Mouse (Mus musculus) heart, adult 8-10 months (tissue): ENCODE data around the gene Ssh3. TPM values are rescaled to one million over a fixed set of nuclear protein-coding genes. Genes with fewer than 3 reads are reported as not detected.
"Not testable (repeated sequence)": the region's sequence is repeated elsewhere in the genome, so short reads cannot be mapped to it uniquely, and the experiment has no call there.

ENCODE experiments used
- DNase-seq: peaks from one replicate; pipeline ENCODE4 v3.0.0; 2022; ENCODE audit warnings: low spot score
- total RNA-seq, 4 experiments: library from RNA; stranded (reverse); gene quantifications; 2 replicates each; pipeline ENCODE4 v1.2.4; 2022

The Ssh3 gene
- total RNA-seq, 4 experiments from 2014 or later, result 6.1 to 11.4 (median 8.1) TPM

DNA sequence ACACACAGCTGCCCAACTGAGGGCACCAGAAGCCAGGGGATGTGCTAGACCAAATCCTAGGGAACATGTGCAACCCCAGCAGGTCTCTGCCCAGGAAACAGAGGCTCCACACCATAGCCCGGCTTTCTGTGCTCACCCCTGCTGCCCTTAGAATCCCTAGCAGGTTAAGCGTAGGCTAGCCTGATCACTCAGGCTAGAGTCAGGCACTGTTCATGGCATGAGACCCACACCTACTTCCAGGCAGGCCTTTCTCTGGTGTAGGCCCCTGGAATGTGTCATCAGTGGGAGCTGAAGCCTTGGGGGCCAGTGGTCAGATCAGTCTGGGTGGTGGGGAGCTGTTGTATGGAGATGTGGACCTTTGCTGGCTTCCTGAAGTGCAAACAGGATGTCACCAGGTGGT lies 27.6 kb upstream of the Ssh3 start:
- no peak for DNase-seq

DNA sequence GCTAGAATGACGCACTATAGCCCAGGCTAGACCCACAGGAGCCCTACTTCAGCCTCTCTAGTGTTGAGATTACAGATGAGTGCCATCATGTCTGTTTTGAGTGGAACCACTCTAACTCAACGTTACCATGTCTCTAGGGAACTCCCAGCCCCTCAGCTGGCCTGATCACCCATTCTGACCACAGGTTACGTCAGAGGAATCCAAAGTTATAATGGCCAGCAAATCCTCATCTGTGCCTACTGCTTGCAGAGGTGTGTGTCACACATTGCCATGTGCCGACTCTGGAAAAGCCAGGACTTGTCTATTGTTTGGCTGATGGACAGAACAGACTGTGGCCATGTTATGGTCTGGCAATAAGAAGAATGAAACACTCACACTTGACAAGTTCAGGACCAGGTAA lies 26.4 kb upstream of the Ssh3 start:
- DNase-seq, result no peak

DNA sequence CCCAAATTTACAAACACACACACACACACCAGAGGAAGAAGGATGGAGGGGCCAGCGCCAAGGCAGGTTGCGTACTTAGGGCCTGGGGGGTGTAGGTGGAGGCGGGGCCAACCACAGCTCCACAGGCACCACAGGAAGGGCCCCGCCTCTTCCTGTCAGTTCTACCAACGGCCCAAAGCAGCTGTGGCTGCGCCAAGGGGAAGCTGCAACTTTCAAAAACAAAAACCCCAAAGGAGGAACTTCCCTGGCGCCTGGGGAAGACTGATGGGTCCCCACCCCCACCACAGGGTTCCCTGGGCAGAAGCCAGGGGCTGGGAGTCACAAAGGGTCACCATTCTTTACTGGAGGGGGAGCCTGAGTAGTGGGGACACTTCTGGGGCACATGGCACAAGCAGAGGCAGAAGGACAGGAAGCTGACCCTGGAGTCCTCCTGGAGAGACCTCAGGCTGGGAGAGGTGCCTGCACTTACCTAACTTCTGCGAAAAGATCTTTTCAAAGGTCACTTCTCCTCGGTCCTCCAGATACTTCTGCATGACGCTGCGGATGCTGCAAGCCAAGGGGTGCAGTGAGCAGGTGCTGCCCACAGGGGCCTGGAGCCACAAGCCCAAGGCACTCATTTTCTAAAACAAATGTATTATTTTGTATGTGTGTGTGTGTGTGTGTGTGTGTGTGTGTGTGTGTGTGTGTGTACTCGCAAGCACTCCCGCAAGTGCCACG lies 25.6 kb upstream of the Ssh3 start:
- DNase-seq, result peak; percentile 84

DNA sequence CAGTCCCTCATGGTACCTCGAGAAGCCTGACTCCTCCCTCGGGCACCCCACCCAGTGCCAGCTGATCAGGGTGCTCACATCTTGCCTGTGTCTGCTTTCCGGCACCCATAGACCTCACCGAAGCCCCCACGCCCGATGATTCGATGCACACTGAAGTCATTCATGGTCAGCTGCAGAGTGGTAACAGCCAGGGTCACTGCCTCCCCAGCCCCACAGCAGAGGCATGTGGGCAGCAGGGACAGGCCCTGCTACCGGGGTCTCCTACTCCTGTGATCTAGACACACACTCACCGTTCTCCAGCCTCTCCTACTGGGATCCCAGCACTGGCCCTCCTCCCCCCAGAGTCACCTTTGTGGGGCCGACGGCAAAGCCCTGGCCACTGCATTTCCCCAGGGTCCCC lies 22.2 kb upstream of the Ssh3 start:
- no peak for DNase-seq

DNA sequence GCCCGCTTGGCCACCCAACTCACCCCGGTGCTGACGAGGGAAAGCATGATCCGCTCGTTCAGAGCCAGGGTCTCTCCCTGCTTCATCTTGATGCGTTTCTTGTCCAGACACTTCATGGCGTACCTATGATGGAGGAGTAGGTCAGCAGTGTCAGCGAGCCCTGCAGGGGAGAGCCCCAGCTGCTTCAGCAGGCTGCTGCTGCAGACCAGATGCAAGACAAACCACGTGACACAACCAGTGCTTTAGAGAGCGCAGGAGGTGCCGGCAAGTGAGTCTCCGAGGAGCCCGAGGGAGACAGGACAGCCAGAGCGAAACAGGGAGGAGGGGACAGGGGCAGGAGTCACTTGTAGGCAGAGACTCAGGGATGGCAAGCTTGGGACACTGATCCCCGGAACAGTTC lies 21.8 kb upstream of the Ssh3 start:
- DNase-seq, result no peak

DNA sequence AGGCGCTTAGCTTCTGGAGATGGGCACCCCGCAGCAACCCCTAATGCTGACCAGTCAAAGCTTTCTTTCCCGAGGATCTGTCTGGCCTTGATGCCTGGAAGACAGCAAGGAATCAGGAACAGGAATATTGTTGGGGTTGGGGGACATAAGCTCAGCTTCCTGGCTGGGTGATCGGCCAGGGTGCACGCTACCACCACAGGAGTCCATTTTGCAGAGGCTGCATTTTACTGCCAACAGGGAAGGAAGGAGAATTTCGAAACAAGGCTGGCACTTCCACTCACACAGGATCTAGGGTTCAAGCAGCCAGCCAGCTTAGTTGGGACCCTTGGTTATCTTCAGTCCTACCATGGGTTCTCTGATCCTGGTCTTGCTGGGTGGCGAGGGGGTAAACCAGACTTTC lies 14.7 kb upstream of the Ssh3 start:
- DNase-seq, result no peak

DNA sequence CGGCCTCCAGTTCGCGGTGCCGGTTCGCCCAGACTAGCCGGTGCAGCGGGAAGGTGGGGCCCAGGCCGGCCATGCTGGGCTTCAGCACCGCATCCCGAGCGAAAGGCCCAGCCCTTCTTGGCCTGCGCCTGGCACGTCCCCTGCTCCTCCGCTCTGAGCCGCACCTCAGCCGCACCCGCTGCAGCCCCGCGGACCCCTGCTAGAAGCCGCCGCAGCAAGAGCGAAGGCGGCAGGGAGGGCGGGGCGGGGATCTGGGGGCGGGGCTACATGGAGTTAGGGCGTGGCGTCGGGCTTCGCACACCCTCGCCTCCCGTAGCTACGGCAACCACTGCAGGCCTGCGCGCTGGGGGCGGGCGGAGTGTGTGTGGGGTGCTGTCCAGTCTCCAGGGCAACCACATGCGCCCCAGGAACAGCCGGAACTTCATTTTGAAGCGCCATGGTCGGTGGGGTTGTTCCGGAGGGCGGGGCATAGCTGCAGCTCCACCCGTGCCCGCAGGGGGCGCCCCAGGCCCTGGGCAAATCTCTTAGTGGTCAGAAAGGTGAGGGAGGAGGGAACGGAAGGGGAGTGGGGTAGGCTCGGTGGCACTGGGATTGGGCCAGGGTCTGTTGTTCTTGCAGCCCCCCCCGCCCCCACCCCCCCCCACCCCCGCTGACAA lies 14.0 kb upstream of the Ssh3 start, which contains the start of gene Ankrd13d:
TSS of gene Ankrd13d (minus strand) at position 240 of the 656 bp plus-strand sequence.
- DNase-seq, result peak; percentile 74

DNA sequence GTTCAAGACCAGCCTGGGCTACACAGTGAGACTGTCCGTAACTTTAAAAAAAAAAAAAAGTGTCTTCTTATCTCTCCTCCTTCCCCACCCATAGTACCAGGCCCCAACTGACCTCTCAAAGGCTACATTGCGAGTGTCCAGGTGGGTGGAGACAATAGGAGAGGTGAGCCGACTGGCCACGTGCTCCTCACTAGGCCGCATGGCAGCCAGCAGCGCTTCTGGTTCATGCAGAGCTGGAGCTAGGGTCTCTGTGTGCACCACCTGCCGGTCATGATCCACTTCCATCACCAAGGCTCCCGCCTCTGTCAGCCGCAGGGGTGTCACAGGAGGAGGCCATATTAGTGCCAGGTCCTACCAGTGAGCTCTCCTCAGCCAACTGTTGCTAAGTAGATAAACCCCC lies 11.4 kb upstream of the Ssh3 start:
- no peak for DNase-seq

DNA sequence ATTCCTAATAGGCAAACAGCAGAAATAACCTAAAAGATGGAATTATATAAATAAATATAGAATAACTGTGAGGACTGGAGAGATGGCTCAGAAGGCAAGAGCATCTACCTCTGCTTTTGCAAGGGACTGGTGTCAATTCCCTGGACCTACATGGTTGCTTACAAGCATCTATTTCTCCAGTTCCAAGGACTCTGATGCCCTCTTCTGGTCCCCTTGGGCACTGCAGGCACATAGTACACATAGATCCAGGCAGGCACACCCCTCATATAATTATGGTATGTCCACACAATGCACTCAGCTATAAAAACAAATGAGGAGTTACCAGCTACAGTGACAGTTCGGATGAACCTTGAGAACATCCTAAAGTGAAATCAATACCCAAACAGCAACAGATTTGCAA lies 10.5 kb upstream of the Ssh3 start:
- no peak for DNase-seq

DNA sequence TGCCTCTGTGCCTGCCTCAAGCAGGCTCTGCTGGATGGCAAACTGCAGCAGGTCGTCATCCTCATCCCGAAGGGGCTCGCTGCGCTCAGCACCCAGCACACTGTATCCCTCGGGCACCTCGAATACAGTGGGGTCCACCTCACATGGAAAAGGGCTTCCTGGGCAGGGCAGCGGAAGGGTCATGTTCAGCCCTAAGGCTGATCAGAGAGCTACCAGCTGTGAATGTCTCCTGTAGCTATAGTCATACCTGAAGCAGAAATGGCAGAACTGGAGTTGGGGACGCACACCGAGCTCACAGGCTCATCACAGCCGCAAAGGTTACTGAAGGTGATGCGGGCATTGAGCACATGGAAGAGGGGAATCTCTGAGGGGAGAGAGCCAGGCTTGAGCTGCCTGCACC lies 2.0 kb upstream of the Ssh3 start:
- no peak for DNase-seq

DNA sequence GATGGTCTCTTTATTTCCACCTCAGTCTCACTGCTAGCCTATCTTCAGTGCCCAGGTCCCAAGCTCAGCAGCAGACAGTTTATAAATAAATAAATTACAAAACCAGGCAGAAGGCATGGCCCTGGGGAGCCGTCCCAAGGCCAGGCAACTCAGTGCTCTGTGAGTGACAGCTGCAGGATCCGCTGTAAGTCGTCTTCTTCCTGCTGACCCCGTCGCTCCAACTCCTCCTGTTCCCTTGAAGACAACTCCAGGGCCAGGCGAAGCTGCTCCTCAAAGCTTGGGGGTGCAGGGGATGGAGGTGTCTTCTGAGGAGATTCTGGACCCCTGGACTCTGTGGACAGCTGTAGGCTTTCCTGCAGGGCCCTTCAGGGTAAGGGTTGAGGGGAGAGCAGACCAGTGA lies 1.2 kb upstream of the Ssh3 start:
- no peak for DNase-seq

DNA sequence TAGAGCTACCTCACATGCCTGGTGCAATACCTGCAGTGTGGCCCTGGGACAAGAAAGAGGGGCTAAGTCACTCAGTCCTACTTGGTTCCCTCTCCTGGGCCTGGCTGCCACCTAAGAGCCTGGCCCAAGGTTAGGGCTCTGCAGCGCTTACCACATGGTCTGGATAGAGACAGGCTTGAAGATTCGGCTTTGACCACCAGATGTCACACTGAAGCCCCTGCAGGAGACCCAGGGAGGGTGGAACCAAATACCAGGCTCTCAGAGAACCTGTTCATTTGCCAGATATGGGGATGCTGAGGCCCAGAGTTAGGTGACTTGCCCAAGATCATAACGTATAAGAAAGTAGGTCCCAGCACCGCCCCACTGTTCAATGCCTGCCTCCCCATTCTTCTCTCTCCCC lies 3.0 kb downstream of the Ssh3 start:
- no peak for DNase-seq

DNA sequence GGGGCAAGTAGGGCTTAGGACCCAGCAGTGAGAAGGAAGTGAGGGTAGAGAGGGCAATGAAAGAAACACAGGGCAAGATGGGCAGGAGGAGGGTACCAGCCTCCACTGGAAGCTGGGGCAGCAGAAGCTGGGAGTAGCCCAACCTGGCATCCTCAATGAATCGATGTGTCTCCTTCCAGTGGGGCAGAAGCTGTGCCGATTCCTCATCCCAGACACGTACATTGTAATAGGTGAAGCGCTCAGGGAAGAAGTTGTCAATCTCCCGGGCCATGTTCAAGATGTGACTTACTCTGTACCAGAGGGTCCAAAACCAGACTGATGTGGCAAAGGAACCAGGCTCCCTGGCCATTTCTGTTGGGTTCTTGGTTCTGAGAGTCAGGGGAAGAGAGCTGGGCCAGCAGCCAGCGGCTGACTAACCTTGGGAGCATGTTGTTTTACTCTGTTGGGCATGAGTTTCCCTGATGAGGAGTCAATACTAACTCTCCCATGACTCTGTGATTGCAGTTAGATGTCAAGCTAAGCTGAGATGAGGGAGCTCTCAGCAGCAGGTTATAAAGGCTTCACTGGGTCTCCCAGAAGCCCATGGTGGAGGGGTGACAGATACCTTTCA lies 4.7 kb downstream of the Ssh3 start:
- DNase-seq, result no peak

DNA sequence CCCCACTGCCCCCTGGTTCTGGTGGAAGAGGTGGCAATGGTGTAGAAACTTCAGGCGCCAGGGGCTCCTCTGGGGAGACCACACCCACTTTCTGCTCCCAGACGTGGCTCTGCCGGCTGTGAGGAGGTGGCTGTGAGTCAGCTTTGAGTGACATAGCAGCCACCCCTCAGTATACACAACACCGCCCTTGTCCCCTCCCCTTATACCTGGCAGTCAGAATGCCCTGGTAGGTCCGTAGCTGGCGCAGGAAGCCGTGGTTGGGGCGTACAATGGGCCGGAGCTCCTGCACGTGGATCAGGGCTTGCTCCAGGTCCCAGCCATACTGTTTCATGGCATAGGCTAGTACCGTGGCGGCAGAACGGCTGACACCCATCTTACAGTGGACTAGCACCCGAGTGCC lies 5.3 kb downstream of the Ssh3 start:
- DNase-seq, result no peak

DNA sequence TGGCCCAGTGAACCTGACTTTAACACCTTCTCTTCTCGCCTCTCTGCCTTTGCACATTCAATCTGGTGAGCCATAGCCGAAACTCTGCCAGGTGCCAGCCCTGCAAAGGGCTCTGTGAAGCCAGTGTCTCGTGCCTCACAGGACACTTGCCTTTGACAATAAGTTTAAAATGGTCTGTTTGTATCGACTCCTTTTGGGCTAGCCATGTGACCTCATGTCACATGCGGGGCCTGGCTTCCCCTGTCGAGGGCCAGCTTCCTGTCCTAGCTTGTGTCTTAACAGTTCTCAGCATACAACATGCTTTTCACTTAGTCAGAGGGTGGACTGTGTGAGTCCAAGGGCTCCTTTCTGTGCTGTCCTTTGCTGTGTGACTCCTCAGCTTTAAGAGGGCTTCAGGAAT lies 6.2 kb downstream of the Ssh3 start:
- no peak for DNase-seq

DNA sequence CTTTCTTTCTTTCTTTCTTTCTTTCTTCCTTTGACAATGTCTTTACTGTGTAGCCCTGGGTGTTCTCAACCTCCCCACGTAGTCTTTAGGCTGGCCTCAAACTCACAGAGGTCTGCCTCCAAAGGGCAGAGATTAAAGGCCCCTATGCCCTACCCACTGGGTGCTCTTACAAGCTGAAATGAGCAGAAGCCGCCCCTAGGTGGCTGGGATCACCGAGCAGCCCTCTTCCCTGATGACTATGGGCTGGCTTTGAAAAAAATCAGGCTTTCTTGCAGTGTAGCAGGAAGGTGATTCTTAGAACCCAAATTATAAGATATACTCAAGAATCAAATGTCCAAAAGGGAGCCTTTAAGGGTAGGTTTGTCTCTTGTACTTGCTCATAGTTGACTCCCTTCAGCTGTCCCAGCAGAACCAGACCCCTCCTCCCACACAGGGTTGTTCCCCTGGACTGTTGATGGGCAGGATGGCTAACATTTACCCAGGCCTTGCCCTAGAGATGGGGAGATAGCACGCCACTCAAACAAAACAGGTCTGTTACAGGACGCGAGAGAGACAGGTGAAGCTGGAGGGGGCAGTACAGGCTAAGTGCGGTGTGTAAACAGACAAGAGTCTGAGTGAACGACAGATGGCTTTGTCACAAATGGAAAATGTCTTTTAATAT lies 7.8 kb downstream of the Ssh3 start:
- DNase-seq, result no peak

DNA sequence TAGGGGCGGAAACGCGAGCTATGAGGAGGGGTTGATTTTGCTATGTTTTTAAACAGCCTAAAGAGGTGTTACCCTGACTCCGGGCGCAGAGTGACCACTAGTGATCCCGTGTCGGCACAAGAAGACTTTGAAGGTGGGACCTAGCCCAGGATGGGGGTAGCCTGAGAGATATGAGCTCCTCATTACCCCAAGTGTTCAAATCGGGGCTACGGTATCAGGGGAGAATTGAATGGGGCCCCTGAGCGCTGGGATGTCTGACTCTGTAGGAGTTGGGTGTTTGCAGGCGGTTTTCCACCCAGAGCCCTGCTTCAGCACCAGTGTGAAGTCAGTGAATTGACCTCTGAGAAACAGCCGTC lies 11.1 kb downstream of the Ssh3 start:
- DNase-seq, result no peak

DNA sequence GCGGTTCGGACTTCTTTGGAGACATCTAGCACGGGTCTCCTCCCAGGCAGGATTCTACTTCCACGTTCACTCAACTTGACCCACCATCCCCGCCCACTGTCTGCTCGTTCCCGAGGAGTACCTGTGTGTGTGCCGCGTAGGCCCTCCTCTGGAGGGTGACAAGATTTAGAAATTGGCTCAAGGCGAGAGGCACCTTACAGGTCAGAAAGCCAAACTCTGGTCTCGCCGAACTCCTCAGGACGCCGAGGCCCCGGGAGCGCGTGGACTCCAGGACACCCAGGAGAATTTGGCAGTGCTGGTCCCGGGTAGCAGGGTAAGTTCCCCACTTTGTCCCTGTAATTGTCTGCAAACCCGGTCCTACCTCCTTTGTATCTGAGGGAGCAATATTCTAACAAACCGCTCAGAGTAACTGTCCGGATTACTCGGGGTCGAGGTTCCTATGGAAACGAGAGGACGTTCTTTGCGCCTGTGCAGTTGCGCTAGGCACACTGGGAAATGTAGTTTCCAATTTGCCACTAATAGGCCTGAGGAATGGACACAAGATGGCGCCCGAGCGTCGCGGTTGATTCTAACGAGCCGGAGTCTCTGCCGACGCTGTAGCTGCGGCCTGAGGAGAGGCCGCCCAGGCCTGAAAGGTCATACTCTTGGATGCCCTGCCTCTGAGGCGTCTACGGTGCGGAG lies 11.6 kb downstream of the Ssh3 start:
- peak; percentile 97 for DNase-seq

DNA sequence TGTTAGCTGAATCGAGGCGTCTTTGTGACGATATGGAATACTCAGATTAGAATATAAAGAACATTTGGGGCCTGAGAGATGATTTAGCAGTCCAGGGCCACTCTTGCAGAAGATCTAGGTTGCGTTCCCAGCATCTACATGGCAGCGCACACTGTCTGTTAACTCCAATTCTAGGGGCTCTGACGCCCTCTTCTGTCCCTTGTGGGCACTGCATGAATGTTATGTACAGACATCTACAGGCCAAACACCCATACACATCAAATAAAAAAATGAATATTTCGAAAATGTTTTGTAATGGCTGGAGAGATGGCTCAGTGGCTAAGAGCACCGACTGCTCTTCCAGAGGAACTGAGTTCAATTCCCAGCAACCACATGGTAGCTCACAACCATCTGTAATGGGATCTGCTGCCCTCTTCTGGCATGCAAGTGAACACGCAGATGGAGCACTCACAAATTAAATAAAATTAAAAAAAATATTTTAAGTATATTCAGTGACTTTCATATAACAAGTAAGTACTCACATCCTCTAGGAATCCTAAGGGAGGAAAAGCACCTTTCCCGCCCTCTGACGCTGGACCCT lies 13.3 kb downstream of the Ssh3 start:
- DNase-seq, result no peak

DNA sequence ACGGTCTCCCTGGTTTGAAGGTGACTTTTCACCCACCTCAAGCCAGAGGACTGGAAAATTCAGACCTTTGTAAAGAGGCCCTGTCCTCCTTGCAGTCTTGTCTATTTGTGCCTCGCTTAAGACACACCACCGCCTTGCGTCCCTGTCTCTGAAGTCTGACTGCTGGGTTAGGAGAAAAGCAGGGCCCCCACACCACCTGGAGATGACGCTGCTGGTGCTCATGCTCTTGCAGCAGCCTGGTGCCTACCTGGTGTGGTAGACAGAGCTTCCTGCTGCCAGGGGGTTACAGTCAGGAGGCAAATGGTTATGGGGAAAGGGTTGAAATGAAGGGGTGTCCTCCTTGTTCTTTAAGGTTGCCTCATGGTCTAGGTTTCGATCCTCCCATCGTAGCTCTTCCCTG lies 14.8 kb downstream of the Ssh3 start:
- no peak for DNase-seq

DNA sequence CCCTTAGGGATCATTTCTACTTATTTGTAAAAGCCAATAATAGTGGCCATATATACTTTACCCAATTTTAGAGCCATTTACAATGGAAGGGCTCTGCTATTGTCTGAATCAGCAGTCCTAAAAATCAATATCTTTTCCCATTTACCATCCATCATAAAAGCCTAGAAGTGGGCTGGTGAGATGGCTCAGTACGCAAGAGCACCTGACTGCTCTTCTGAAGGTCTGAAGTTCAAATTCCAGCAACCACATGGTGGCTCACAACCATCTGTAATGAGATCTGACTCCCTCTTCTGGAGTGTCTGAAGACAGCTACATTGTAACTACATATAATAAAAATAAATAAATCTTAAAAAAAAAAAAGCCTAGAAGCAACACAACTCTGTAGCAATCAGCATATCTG lies 20.3 kb downstream of the Ssh3 start:
- not testable (repeated sequence) for DNase-seq

DNA sequence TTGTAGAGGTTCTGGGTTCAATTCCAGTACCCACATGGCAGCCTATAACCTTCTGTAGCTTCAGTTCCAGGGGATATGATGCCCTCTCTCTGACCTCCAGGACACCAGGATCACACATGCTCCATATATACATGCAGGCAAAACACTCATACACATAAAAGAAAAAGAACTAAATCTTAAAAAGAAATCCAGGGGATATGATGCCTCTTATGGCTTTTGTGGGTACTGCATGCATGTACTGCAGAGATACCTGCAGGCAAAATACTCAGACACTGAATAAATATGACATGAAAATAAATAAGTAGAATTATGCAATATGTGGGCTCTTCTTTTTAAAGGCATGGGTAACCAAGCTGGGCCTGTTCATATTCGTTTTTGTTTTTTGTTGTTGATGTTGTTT lies 22.0 kb downstream of the Ssh3 start:
- no peak for DNase-seq
